Mouse (Mus musculus) bone marrow macrophage, adult 2 months (primary cell): ENCODE results near the gene Ube4a. TPM values are rescaled to one million over a fixed set of nuclear protein-coding genes. Genes with fewer than 3 reads are reported as not detected.
A peak's percentile ranks its signal among the peaks of the same experiment; 100 is the strongest.

ENCODE experiments used
- H3K27ac ChIP-seq: 2 replicates; pipeline ENCODE4 v1.5.1; 2012; ENCODE audit warnings: low read depth, low read length; ENCODE audit not compliant: insufficient read depth
- H3K4me1 ChIP-seq: 2 replicates; pipeline ENCODE4 v1.6.1; 2012; ENCODE audit warnings: low read length; ENCODE audit not compliant: control insufficient read depth, insufficient read depth
- H3K4me3 ChIP-seq: 2 replicates; pipeline ENCODE4 v1.5.1; 2012; ENCODE audit warnings: mild to moderate bottlenecking, low read length, moderate library complexity; ENCODE audit not compliant: insufficient read depth
- CTCF ChIP-seq: IDR thresholded peaks from 2 replicates; pipeline ENCODE4 v1.5.1; 2012; ENCODE audit warnings: low read depth, mild to moderate bottlenecking, low read length, moderate library complexity
- POLR2A ChIP-seq: IDR thresholded peaks from 2 replicates; pipeline ENCODE4 v1.6.1; 2012; ENCODE audit warnings: mild to moderate bottlenecking, low read depth, low read length, borderline replicate concordance
- polyA plus RNA-seq: library from polyadenylated mRNA; stranded (reverse); fragments of >200 nt; gene quantifications from 2 replicates; pipeline ENCODE4 v1.2.4, GENCODE M21; 2012; ENCODE audit not compliant: missing spikeins, insufficient read depth, insufficient read length

The Ube4a gene
- polyA plus RNA-seq, 1 experiment, result 48.0 TPM

GRCm38 (mm10) chr9:44882981-44883569 lies 82.3 kb downstream of the Ube4a start:
- Histone ChIP-seq H3K27ac (no peak overlapping the region), H3K4me3 (peak overlapping the region; percentile 76), H3K4me1 (peaks cover 14% of the 10 kb centered on the region)
- no peak for TF ChIP-seq POLR2A

GRCm38 (mm10) chr9:44882436-44882980 lies 82.9 kb downstream of the Ube4a start:
- Histone ChIP-seq H3K4me3 (peak overlapping the region; percentile 76), H3K4me1 (peaks cover 14% of the 10 kb centered on the region), H3K27ac (no peak overlapping the region)
- TF ChIP-seq POLR2A (no peak), CTCF (peak; percentile 26; the same call in 1 of the 2 replicates)

- Histone ChIP-seq H3K4me1 (peaks cover 14% of the 10 kb centered on the region), H3K27ac (peak overlapping the region; percentile 87), H3K4me3 (peak overlapping the region; percentile 76)
- TF ChIP-seq CTCF (no peak), POLR2A (no peak)
These were observed 83.4 kb downstream of the Ube4a start for GRCm38 (mm10) chr9:44881941-44882435.

GRCm38 (mm10) chr9:44881221-44881871 lies 84.1 kb downstream of the Ube4a start, which contains the start of gene Kmt2a:
TSS of gene Kmt2a (minus strand) at chr9:44881296.
- Histone ChIP-seq H3K4me1 (peaks cover 16% of the 10 kb centered on the region), H3K27ac (peak within 1 kb of the TSS; percentile 87), H3K4me3 (peak within 1 kb of the TSS; percentile 81)
- TF ChIP-seq POLR2A (no peak), CTCF (no peak)

GRCm38 (mm10) chr9:44880309-44881081 lies 84.9 kb downstream of the Ube4a start:
- H3K4me3 ChIP-seq, result peak overlapping the region; percentile 81
- no peak overlapping the region; the same call in 1 of the 2 replicates for H3K27ac ChIP-seq
- peaks cover 17% of the 10 kb centered on the region for H3K4me1 ChIP-seq
- TF ChIP-seq POLR2A, result no peak
- no peak for TF ChIP-seq CTCF

GRCm38 (mm10) chr9:44879694-44880271 lies 85.6 kb downstream of the Ube4a start:
- peak overlapping the region; percentile 81 for H3K4me3 ChIP-seq
- H3K4me1 ChIP-seq, result peaks cover 17% of the 10 kb centered on the region
- no peak for TF ChIP-seq POLR2A
- no peak for TF ChIP-seq CTCF
- no peak overlapping the region for H3K27ac ChIP-seq

- no peak for TF ChIP-seq POLR2A
- TF ChIP-seq CTCF, result no peak
- H3K27ac ChIP-seq, result no peak overlapping the region
- peak overlapping the region; percentile 81 for H3K4me3 ChIP-seq
- H3K4me1 ChIP-seq, result peaks cover 17% of the 10 kb centered on the region
These were observed 86.5 kb downstream of the Ube4a start for GRCm38 (mm10) chr9:44878776-44879500.

- Histone ChIP-seq H3K4me1 (peaks cover 12% of the 10 kb centered on the region), H3K27ac (no peak overlapping the region), H3K4me3 (no peak overlapping the region)
- TF ChIP-seq CTCF, result no peak
- no peak for TF ChIP-seq POLR2A
These were observed 87.7 kb downstream of the Ube4a start for GRCm38 (mm10) chr9:44877686-44878085.

- no peak overlapping the region for H3K27ac ChIP-seq
- peaks cover 12% of the 10 kb centered on the region for H3K4me1 ChIP-seq
- no peak for TF ChIP-seq POLR2A
- no peak for TF ChIP-seq CTCF
- no peak overlapping the region for H3K4me3 ChIP-seq
These were observed 89.9 kb downstream of the Ube4a start for GRCm38 (mm10) chr9:44875476-44875875.
